Mouse (Mus musculus) cerebellum, adult 8-10 months (tissue): Measurements from ENCODE around the gene Gpr156.

Experiments
- DNase-seq: peaks from one replicate; pipeline ENCODE4 v3.0.0; 2022

Gpr156 gene

GRCm38 (mm10) chr16:37916138-37916817 lies at the start of gene Gpr156:
Gene Gpr156, plus strand, starts transcription at chr16:37916496.
- DNase-seq, result peak; percentile 20

- peak; percentile 86 for DNase-seq
Observed at GRCm38 (mm10) chr16:37867791-37868505, 48.3 kb upstream of the Gpr156 start, which contains the start of gene Lrrc58. Gene Lrrc58, plus strand, starts transcription at chr16:37868389.

GRCm38 (mm10) chr16:37868506-37869469 lies 47.5 kb upstream of the Gpr156 start:
- DNase-seq, result peak; percentile 27

GRCm38 (mm10) chr16:37869470-37870231 lies 46.6 kb upstream of the Gpr156 start:
- no peak for DNase-seq

- DNase-seq, result no peak
Observed at GRCm38 (mm10) chr16:37871112-37871715, 45.1 kb upstream of the Gpr156 start.

GRCm38 (mm10) chr16:37874501-37875235 lies 41.6 kb upstream of the Gpr156 start:
- DNase-seq, result no peak

- DNase-seq, result no peak
Observed at GRCm38 (mm10) chr16:37877406-37877805, 38.9 kb upstream of the Gpr156 start.

GRCm38 (mm10) chr16:37878951-37879505 lies 37.3 kb upstream of the Gpr156 start:
- DNase-seq, result no peak

GRCm38 (mm10) chr16:37879750-37880419 lies 36.4 kb upstream of the Gpr156 start:
- no peak for DNase-seq

GRCm38 (mm10) chr16:37881168-37881567 lies 35.1 kb upstream of the Gpr156 start:
- no peak for DNase-seq

- DNase-seq, result no peak
Observed at GRCm38 (mm10) chr16:37888986-37889385, 27.3 kb upstream of the Gpr156 start.

- no peak for DNase-seq
Observed at GRCm38 (mm10) chr16:37892667-37893066, 23.6 kb upstream of the Gpr156 start.

- no peak for DNase-seq
Observed at GRCm38 (mm10) chr16:37893381-37893780, 22.9 kb upstream of the Gpr156 start.

GRCm38 (mm10) chr16:37893942-37894341 lies 22.4 kb upstream of the Gpr156 start:
- no peak for DNase-seq

- no peak for DNase-seq
Observed at GRCm38 (mm10) chr16:37898790-37899189, 17.5 kb upstream of the Gpr156 start.

- no peak for DNase-seq
Observed at GRCm38 (mm10) chr16:37899357-37899756, 16.9 kb upstream of the Gpr156 start.

- DNase-seq, result no peak
Observed at GRCm38 (mm10) chr16:37901318-37901717, 15.0 kb upstream of the Gpr156 start.

- DNase-seq, result no peak
Observed at GRCm38 (mm10) chr16:37906456-37906855, 9.8 kb upstream of the Gpr156 start.

GRCm38 (mm10) chr16:37911086-37911485 lies 5.2 kb upstream of the Gpr156 start:
- no peak for DNase-seq

- DNase-seq, result no peak
Observed at GRCm38 (mm10) chr16:37916818-37917201, 514 bp downstream of the Gpr156 start.
